Mouse (Mus musculus): ENCODE data around the gene Slc44a5. TPM values are rescaled to one million over a fixed set of nuclear protein-coding genes. Genes with fewer than 3 reads are reported as not detected.

Slc44a5 gene
- polyA plus RNA-seq, 1 experiment = 0.12 TPM

DNA sequence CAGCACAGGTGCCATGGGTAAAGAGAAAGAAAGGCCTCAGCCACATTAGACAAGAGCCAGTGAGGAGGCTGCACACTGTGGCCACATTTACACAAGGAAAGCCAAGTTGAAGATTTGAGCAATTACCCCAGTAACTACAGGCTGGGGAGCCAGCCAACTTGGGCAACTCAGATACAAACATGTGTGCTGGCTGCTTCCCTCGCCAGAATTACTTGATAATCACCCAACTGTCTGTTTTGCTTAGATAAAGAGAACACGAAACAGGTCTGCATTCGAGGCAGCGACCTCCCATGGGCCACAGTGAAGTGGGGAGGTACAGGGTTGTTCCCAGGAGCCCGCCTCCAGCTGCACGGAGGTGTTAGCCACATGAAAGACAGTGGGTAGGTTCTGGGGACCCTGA, 324.3 kb downstream of the Slc44a5 start:
- no peak overlapping the region for H3K9ac ChIP-seq (ENCODE audit: low read depth, poor library complexity, severe bottlenecking)
- TF ChIP-seq EP300 (IDR thresholded peaks at IDR 0.05; ENCODE audit: insufficient read depth, low read depth, low read length) = no peak
- no peak for TF ChIP-seq CTCF (IDR thresholded peaks at IDR 0.05; ENCODE audit: low read depth, low read length)
- no peak for TF ChIP-seq POLR2A (IDR thresholded peaks at IDR 0.05; ENCODE audit: insufficient read depth, low read length)

DNA sequence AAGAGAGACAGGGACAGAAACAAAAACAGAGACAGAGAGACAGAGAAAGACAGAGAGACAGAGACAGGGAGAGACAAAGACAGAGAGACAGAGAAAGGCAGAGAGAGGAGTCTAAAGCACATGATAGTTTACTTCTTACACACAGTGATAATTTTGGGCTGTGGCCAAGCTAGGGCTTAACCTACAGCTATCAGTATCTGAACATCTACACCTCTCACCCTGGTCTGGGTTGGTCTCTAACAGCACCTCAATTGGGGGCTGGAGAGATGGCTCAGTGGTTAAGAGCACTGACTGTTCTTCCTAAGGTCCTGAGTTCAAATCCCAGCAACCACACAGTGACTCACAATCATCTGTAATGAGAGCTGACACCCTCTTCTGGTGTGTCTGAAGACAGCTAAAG, 325.3 kb downstream of the Slc44a5 start:
- no peak overlapping the region for H3K4me3 ChIP-seq (ENCODE audit: low read depth, low read length)
- no peaks in the 10 kb centered on the region for H3K27me3 ChIP-seq (ENCODE audit: control insufficient read depth, insufficient read depth, low read length, poor library complexity, severe bottlenecking)
- H3K9me3 ChIP-seq (replicated peaks; ENCODE audit: control insufficient read depth, insufficient read depth, low read length, poor library complexity, severe bottlenecking) = no peaks in the 10 kb centered on the region
- no peak overlapping the region for H3K9ac ChIP-seq (ENCODE audit: low read depth, poor library complexity, severe bottlenecking)
- TF ChIP-seq CTCF (IDR thresholded peaks at IDR 0.05; ENCODE audit: low read depth, low read length) (no peak), POLR2A (IDR thresholded peaks at IDR 0.05; ENCODE audit: insufficient read depth, low read length) (no peak), EP300 (IDR thresholded peaks at IDR 0.05; ENCODE audit: insufficient read depth, low read depth, low read length) (no peak)
- no peak overlapping the region for H3K27ac ChIP-seq (ENCODE audit: insufficient read depth, low read length)
- H3K4me1 ChIP-seq (ENCODE audit: control insufficient read depth, insufficient read depth, low read length) = no peaks in the 10 kb centered on the region
- H3K36me3 ChIP-seq (ENCODE audit: control insufficient read depth, insufficient read depth, low read length, poor library complexity, severe bottlenecking) = no peaks in the 10 kb centered on the region

More for the DNA sequence above, 324.3 kb downstream of the Slc44a5 start:
- Histone ChIP-seq H3K36me3 (ENCODE audit: control insufficient read depth, insufficient read depth, low read length, poor library complexity, severe bottlenecking) (no peaks in the 10 kb centered on the region), H3K9me3 (replicated peaks; ENCODE audit: control insufficient read depth, insufficient read depth, low read length, poor library complexity, severe bottlenecking) (no peaks in the 10 kb centered on the region), H3K4me1 (ENCODE audit: control insufficient read depth, insufficient read depth, low read length) (no peaks in the 10 kb centered on the region), H3K27me3 (ENCODE audit: control insufficient read depth, insufficient read depth, low read length, poor library complexity, severe bottlenecking) (no peaks in the 10 kb centered on the region), H3K27ac (ENCODE audit: insufficient read depth, low read length) (no peak overlapping the region), H3K4me3 (ENCODE audit: low read depth, low read length) (no peak overlapping the region)

GRCm38 (mm10) chr3:154300006-154300405, 326.8 kb downstream of the Slc44a5 start:
- Histone ChIP-seq H3K36me3 (ENCODE audit: control insufficient read depth, insufficient read depth, low read length, poor library complexity, severe bottlenecking) (no peaks in the 10 kb centered on the region), H3K27me3 (ENCODE audit: control insufficient read depth, insufficient read depth, low read length, poor library complexity, severe bottlenecking) (no peaks in the 10 kb centered on the region), H3K4me3 (ENCODE audit: low read depth, low read length) (no peak overlapping the region), H3K9me3 (replicated peaks; ENCODE audit: control insufficient read depth, insufficient read depth, low read length, poor library complexity, severe bottlenecking) (no peaks in the 10 kb centered on the region), H3K4me1 (ENCODE audit: control insufficient read depth, insufficient read depth, low read length) (no peaks in the 10 kb centered on the region), H3K27ac (ENCODE audit: insufficient read depth, low read length) (no peak overlapping the region), H3K9ac (ENCODE audit: low read depth, poor library complexity, severe bottlenecking) (no peak overlapping the region)
- no peak for TF ChIP-seq EP300 (IDR thresholded peaks at IDR 0.05; ENCODE audit: insufficient read depth, low read depth, low read length)
- TF ChIP-seq POLR2A (IDR thresholded peaks at IDR 0.05; ENCODE audit: insufficient read depth, low read length) = no peak
- no peak for TF ChIP-seq CTCF (IDR thresholded peaks at IDR 0.05; ENCODE audit: low read depth, low read length)

- Histone ChIP-seq H3K36me3 (ENCODE audit: control insufficient read depth, insufficient read depth, low read length, poor library complexity, severe bottlenecking) (no peaks in the 10 kb centered on the region), H3K4me1 (ENCODE audit: control insufficient read depth, insufficient read depth, low read length) (no peaks in the 10 kb centered on the region), H3K4me3 (ENCODE audit: low read depth, low read length) (no peak overlapping the region), H3K27me3 (ENCODE audit: control insufficient read depth, insufficient read depth, low read length, poor library complexity, severe bottlenecking) (no peaks in the 10 kb centered on the region), H3K9ac (ENCODE audit: low read depth, poor library complexity, severe bottlenecking) (no peak overlapping the region), H3K9me3 (replicated peaks; ENCODE audit: control insufficient read depth, insufficient read depth, low read length, poor library complexity, severe bottlenecking) (no peaks in the 10 kb centered on the region), H3K27ac (ENCODE audit: insufficient read depth, low read length) (no peak overlapping the region)
- no peak for TF ChIP-seq POLR2A (IDR thresholded peaks at IDR 0.05; ENCODE audit: insufficient read depth, low read length)
- TF ChIP-seq CTCF (IDR thresholded peaks at IDR 0.05; ENCODE audit: low read depth, low read length) = no peak
- no peak for TF ChIP-seq EP300 (IDR thresholded peaks at IDR 0.05; ENCODE audit: insufficient read depth, low read depth, low read length)
Measured at GRCm38 (mm10) chr3:154301102-154301501, 327.9 kb downstream of the Slc44a5 start.

DNA sequence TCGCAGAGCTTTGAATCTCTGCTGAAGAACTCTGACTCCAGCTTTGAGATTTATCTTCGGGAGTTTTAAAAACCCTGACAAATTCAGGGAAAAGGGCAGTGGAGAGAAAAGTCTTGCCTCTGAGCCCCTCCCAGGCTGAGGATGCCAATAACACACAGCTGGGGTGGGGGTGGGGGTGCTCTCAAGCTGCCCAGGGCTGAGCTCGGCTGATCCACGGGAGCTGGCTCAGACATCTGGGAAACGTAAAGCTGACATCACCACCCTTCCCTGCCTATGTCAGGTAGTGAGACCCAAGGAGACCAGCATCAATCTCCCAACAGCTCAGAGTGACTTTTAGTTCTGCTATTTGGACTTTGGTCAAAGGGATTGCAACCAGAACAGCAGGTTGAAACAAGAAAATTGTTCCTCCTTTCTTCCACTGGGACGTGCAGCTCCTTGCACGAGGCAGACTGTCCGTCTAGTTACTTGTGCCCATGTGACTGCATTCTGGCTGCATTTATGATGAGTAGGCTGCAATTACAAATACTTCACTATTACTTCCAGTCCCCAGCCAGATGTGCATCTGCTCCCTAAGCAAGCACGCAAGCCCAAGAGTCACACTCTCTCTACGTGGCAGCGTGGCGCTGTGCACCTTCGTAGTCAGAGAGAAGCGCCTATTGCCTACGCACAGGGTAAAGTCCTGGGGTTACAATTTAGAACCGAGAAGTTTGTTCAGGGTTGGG, 332.1 kb downstream of the Slc44a5 start:
- Histone ChIP-seq H3K4me3 (ENCODE audit: low read depth, low read length) (no peak overlapping the region), H3K9ac (ENCODE audit: low read depth, poor library complexity, severe bottlenecking) (no peak overlapping the region), H3K9me3 (replicated peaks; ENCODE audit: control insufficient read depth, insufficient read depth, low read length, poor library complexity, severe bottlenecking) (no peaks in the 10 kb centered on the region), H3K36me3 (ENCODE audit: control insufficient read depth, insufficient read depth, low read length, poor library complexity, severe bottlenecking) (no peaks in the 10 kb centered on the region), H3K27ac (ENCODE audit: insufficient read depth, low read length) (no peak overlapping the region), H3K4me1 (ENCODE audit: control insufficient read depth, insufficient read depth, low read length) (no peaks in the 10 kb centered on the region), H3K27me3 (ENCODE audit: control insufficient read depth, insufficient read depth, low read length, poor library complexity, severe bottlenecking) (no peaks in the 10 kb centered on the region)
- no peak for TF ChIP-seq CTCF (IDR thresholded peaks at IDR 0.05; ENCODE audit: low read depth, low read length)
- TF ChIP-seq POLR2A (IDR thresholded peaks at IDR 0.05; ENCODE audit: insufficient read depth, low read length) = no peak
- TF ChIP-seq EP300 (IDR thresholded peaks at IDR 0.05; ENCODE audit: insufficient read depth, low read depth, low read length) = no peak

DNA sequence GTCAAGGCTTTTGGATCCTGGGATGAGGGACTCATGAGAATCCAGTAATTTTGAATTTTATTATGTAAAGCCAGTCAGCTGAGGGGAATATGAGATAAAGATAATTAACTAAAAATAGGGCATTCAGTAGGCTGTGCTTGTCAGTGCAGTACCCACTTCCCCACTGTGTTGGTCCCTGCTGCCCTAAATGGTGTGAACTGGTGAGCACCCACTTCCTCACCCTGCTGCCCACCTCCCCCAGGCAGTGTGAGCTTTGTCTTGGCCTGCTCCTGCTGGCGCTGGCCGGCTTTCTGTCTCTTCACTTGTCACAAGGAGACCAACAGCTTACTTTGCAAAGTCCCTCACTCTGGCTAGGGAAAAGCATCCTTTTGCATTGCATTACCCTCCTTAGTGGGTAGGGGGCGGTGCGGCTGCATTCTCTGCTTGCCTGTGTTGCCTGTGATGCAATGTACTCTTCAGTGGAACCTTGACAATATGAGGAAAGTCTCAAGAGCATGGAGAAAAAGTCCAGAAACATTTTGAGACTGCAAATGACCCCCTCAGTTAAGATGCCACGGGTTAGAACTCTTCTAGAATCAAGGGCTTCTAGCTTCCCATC, 344.5 kb downstream of the Slc44a5 start:
- no peak overlapping the region for H3K4me3 ChIP-seq (ENCODE audit: low read depth, low read length)
- H3K4me1 ChIP-seq (ENCODE audit: control insufficient read depth, insufficient read depth, low read length) = no peaks in the 10 kb centered on the region
- no peak overlapping the region for H3K9ac ChIP-seq (ENCODE audit: low read depth, poor library complexity, severe bottlenecking)
- H3K27ac ChIP-seq (ENCODE audit: insufficient read depth, low read length) = no peak overlapping the region
- H3K36me3 ChIP-seq (ENCODE audit: control insufficient read depth, insufficient read depth, low read length, poor library complexity, severe bottlenecking) = no peaks in the 10 kb centered on the region
- no peaks in the 10 kb centered on the region for H3K9me3 ChIP-seq (replicated peaks; ENCODE audit: control insufficient read depth, insufficient read depth, low read length, poor library complexity, severe bottlenecking)
- TF ChIP-seq CTCF (IDR thresholded peaks at IDR 0.05; ENCODE audit: low read depth, low read length) = peak; percentile 90
- no peak for TF ChIP-seq POLR2A (IDR thresholded peaks at IDR 0.05; ENCODE audit: insufficient read depth, low read length)
- no peaks in the 10 kb centered on the region for H3K27me3 ChIP-seq (ENCODE audit: control insufficient read depth, insufficient read depth, low read length, poor library complexity, severe bottlenecking)

Other genes starting within 250 kb of the Slc44a5 start
- 4.8 and 5.7 TPM in 2 replicates for gene St6galnac3, start 248.3 kb upstream of the Slc44a5 start, polyA plus RNA-seq (2011; ENCODE audit: insufficient read depth, insufficient read length, low read depth, missing spikeins)
- gene Asb17, start 129.2 kb upstream of the Slc44a5 start, polyA plus RNA-seq (2011; ENCODE audit: insufficient read depth, insufficient read length, low read depth, missing spikeins) = not detected in 2 replicates
- gene Msh4, start 67.3 kb upstream of the Slc44a5 start, polyA plus RNA-seq (2011; ENCODE audit: insufficient read depth, insufficient read length, low read depth, missing spikeins) = 1.8 and 1.9 TPM in 2 replicates
- 140 and 143 TPM in 2 replicates for gene Rabggtb, start 60.4 kb upstream of the Slc44a5 start, polyA plus RNA-seq (2011; ENCODE audit: insufficient read depth, insufficient read length, low read depth, missing spikeins)
- gene Acadm, start 28.8 kb upstream of the Slc44a5 start, polyA plus RNA-seq (2011; ENCODE audit: insufficient read depth, insufficient read length, low read depth, missing spikeins) = 88.7 and 105 TPM in 2 replicates

All from ES-Bruce4 (cell line).